Mouse (Mus musculus): Measurements from ENCODE around the gene Fam124b. TPM values are rescaled to one million over a fixed set of nuclear protein-coding genes. Genes with fewer than 3 reads are reported as not detected.

Fam124b gene
- polyA plus RNA-seq, 1 experiment, result 33.7 TPM

- Histone ChIP-seq H3K4me3 (ENCODE audit: control insufficient read depth, low read depth, low read length) (no peak overlapping the region), H3K36me3 (ENCODE audit: control insufficient read depth, insufficient read depth, low read length) (no peaks in the 10 kb centered on the region), H3K4me1 (ENCODE audit: control insufficient read depth, insufficient read depth, low read length) (no peaks in the 10 kb centered on the region), H3K27me3 (ENCODE audit: control insufficient read depth, insufficient read depth, low read length) (no peaks in the 10 kb centered on the region), H3K27ac (ENCODE audit: control insufficient read depth, insufficient read depth, low read depth, low read length) (no peak overlapping the region)
- TF ChIP-seq POLR2A (IDR thresholded peaks at IDR 0.05; ENCODE audit: control insufficient read depth, low read depth, low read length) (no peak), CTCF (IDR thresholded peaks at IDR 0.05; ENCODE audit: control insufficient read depth, insufficient read depth, insufficient replicate concordance, low read depth, low read length) (no peak)
Observed at GRCm38 (mm10) chr1:80177651-80178382, 40.5 kb downstream of the Fam124b start.

- Histone ChIP-seq H3K27ac (ENCODE audit: control insufficient read depth, insufficient read depth, low read depth, low read length) (no peak overlapping the region), H3K36me3 (ENCODE audit: control insufficient read depth, insufficient read depth, low read length) (no peaks in the 10 kb centered on the region), H3K4me1 (ENCODE audit: control insufficient read depth, insufficient read depth, low read length) (no peaks in the 10 kb centered on the region), H3K27me3 (ENCODE audit: control insufficient read depth, insufficient read depth, low read length) (no peaks in the 10 kb centered on the region), H3K4me3 (ENCODE audit: control insufficient read depth, low read depth, low read length) (no peak overlapping the region)
- no peak for TF ChIP-seq POLR2A (IDR thresholded peaks at IDR 0.05; ENCODE audit: control insufficient read depth, low read depth, low read length)
- no peak for TF ChIP-seq CTCF (IDR thresholded peaks at IDR 0.05; ENCODE audit: control insufficient read depth, insufficient read depth, insufficient replicate concordance, low read depth, low read length)
Observed at GRCm38 (mm10) chr1:80167706-80168105, 50.6 kb downstream of the Fam124b start.

GRCm38 (mm10) chr1:80166577-80166976 lies 51.7 kb downstream of the Fam124b start:
- no peak for TF ChIP-seq CTCF (IDR thresholded peaks at IDR 0.05; ENCODE audit: control insufficient read depth, insufficient read depth, insufficient replicate concordance, low read depth, low read length)
- no peak for TF ChIP-seq POLR2A (IDR thresholded peaks at IDR 0.05; ENCODE audit: control insufficient read depth, low read depth, low read length)
- no peak overlapping the region for H3K27ac ChIP-seq (ENCODE audit: control insufficient read depth, insufficient read depth, low read depth, low read length)
- no peaks in the 10 kb centered on the region for H3K36me3 ChIP-seq (ENCODE audit: control insufficient read depth, insufficient read depth, low read length)
- no peaks in the 10 kb centered on the region for H3K4me1 ChIP-seq (ENCODE audit: control insufficient read depth, insufficient read depth, low read length)
- H3K4me3 ChIP-seq (ENCODE audit: control insufficient read depth, low read depth, low read length), result no peak overlapping the region
- H3K27me3 ChIP-seq (ENCODE audit: control insufficient read depth, insufficient read depth, low read length), result no peaks in the 10 kb centered on the region

- TF ChIP-seq POLR2A (IDR thresholded peaks at IDR 0.05; ENCODE audit: control insufficient read depth, low read depth, low read length) (no peak), CTCF (IDR thresholded peaks at IDR 0.05; ENCODE audit: control insufficient read depth, insufficient read depth, insufficient replicate concordance, low read depth, low read length) (no peak)
- Histone ChIP-seq H3K4me1 (ENCODE audit: control insufficient read depth, insufficient read depth, low read length) (no peaks in the 10 kb centered on the region), H3K4me3 (ENCODE audit: control insufficient read depth, low read depth, low read length) (no peak overlapping the region), H3K27ac (ENCODE audit: control insufficient read depth, insufficient read depth, low read depth, low read length) (no peak overlapping the region), H3K27me3 (ENCODE audit: control insufficient read depth, insufficient read depth, low read length) (no peaks in the 10 kb centered on the region), H3K36me3 (ENCODE audit: control insufficient read depth, insufficient read depth, low read length) (no peaks in the 10 kb centered on the region)
Observed at GRCm38 (mm10) chr1:80165391-80165790, 52.9 kb downstream of the Fam124b start.

- H3K4me3 ChIP-seq (ENCODE audit: control insufficient read depth, low read depth, low read length), result no peak overlapping the region
Observed at GRCm38 (mm10) chr1:80162943-80163342, 55.3 kb downstream of the Fam124b start.

GRCm38 (mm10) chr1:80159586-80159985 lies 58.7 kb downstream of the Fam124b start:
- no peaks in the 10 kb centered on the region for H3K27me3 ChIP-seq (ENCODE audit: control insufficient read depth, insufficient read depth, low read length)
- H3K27ac ChIP-seq (ENCODE audit: control insufficient read depth, insufficient read depth, low read depth, low read length), result no peak overlapping the region
- no peaks in the 10 kb centered on the region for H3K36me3 ChIP-seq (ENCODE audit: control insufficient read depth, insufficient read depth, low read length)
- TF ChIP-seq POLR2A (IDR thresholded peaks at IDR 0.05; ENCODE audit: control insufficient read depth, low read depth, low read length), result no peak
- no peak for TF ChIP-seq CTCF (IDR thresholded peaks at IDR 0.05; ENCODE audit: control insufficient read depth, insufficient read depth, insufficient replicate concordance, low read depth, low read length)
- H3K4me1 ChIP-seq (ENCODE audit: control insufficient read depth, insufficient read depth, low read length), result no peaks in the 10 kb centered on the region
- no peak overlapping the region for H3K4me3 ChIP-seq (ENCODE audit: control insufficient read depth, low read depth, low read length)

More at GRCm38 (mm10) chr1:80162943-80163342, 55.3 kb downstream of the Fam124b start:
- Histone ChIP-seq H3K36me3 (ENCODE audit: control insufficient read depth, insufficient read depth, low read length) (no peaks in the 10 kb centered on the region), H3K27ac (ENCODE audit: control insufficient read depth, insufficient read depth, low read depth, low read length) (no peak overlapping the region), H3K4me1 (ENCODE audit: control insufficient read depth, insufficient read depth, low read length) (no peaks in the 10 kb centered on the region), H3K27me3 (ENCODE audit: control insufficient read depth, insufficient read depth, low read length) (no peaks in the 10 kb centered on the region)
- TF ChIP-seq CTCF (IDR thresholded peaks at IDR 0.05; ENCODE audit: control insufficient read depth, insufficient read depth, insufficient replicate concordance, low read depth, low read length), result no peak
- no peak for TF ChIP-seq POLR2A (IDR thresholded peaks at IDR 0.05; ENCODE audit: control insufficient read depth, low read depth, low read length)

- TF ChIP-seq POLR2A (IDR thresholded peaks at IDR 0.05; ENCODE audit: control insufficient read depth, low read depth, low read length), result no peak
- no peak for TF ChIP-seq CTCF (IDR thresholded peaks at IDR 0.05; ENCODE audit: control insufficient read depth, insufficient read depth, insufficient replicate concordance, low read depth, low read length)
- Histone ChIP-seq H3K36me3 (ENCODE audit: control insufficient read depth, insufficient read depth, low read length) (no peaks in the 10 kb centered on the region), H3K27ac (ENCODE audit: control insufficient read depth, insufficient read depth, low read depth, low read length) (no peak overlapping the region), H3K27me3 (ENCODE audit: control insufficient read depth, insufficient read depth, low read length) (no peaks in the 10 kb centered on the region), H3K4me1 (ENCODE audit: control insufficient read depth, insufficient read depth, low read length) (no peaks in the 10 kb centered on the region), H3K4me3 (ENCODE audit: control insufficient read depth, low read depth, low read length) (no peak overlapping the region)
Observed at GRCm38 (mm10) chr1:80154902-80155301, 63.4 kb downstream of the Fam124b start.
